Mouse (Mus musculus) heart, embryonic 12.5 days (tissue): Measurements from ENCODE around the gene Llgl2. TPM values are rescaled to one million over a fixed set of nuclear protein-coding genes. Genes with fewer than 3 reads are reported as not detected.

Experiments
- ATAC-seq: fragments of 200-750 bp; cut with Nextera tagmentation; 2 replicates; pipeline ENCODE4 v1.8.0; 2017; ENCODE audit warnings: moderate TSS enrichment, moderate library complexity; ENCODE audit not compliant: insufficient number of reproducible peaks, low FRiP score
- H3K27ac ChIP-seq: fragments of 300-500 bp; sonication (generic); 2 replicates; pipeline ENCODE4 v1.5.1; 2016; ENCODE audit warnings: mild to moderate bottlenecking, moderate library complexity; ENCODE audit not compliant: poor library complexity, severe bottlenecking
- H3K27me3 ChIP-seq: fragments of 300-500 bp; sonication (generic); replicated peaks from 2 replicates; pipeline ENCODE4 v1.6.1; 2016; ENCODE audit warnings: mild to moderate bottlenecking, moderate library complexity
- H3K36me3 ChIP-seq: fragments of 300-500 bp; sonication (generic); 2 replicates; pipeline ENCODE4 v1.6.1; 2016; ENCODE audit warnings: mild to moderate bottlenecking, moderate library complexity
- H3K4me1 ChIP-seq: fragments of 300-500 bp; sonication (generic); replicated peaks from 2 replicates; pipeline ENCODE4 v1.6.1; 2016; ENCODE audit warnings: mild to moderate bottlenecking
- H3K4me2 ChIP-seq: fragments of 300-500 bp; sonication (generic); 2 replicates; pipeline ENCODE4 v1.6.1; 2016; ENCODE audit warnings: mild to moderate bottlenecking, moderate library complexity
- H3K4me3 ChIP-seq: fragments of 300-500 bp; sonication (generic); 2 replicates; pipeline ENCODE4 v1.5.1; 2016; ENCODE audit warnings: mild to moderate bottlenecking
- H3K9ac ChIP-seq: fragments of 300-500 bp; sonication (generic); 2 replicates; pipeline ENCODE4 v1.6.1; 2016; ENCODE audit warnings: mild to moderate bottlenecking, moderate library complexity
- H3K9me3 ChIP-seq: fragments of 300-500 bp; sonication (generic); replicated peaks from 2 replicates; pipeline ENCODE4 v1.6.1; 2016; ENCODE audit warnings: mild to moderate bottlenecking, moderate library complexity
- WGBS: fragments of 180-500 bp; shearing (Covaris S2); methylation state at CpG from one replicate; pipeline ENCODE4 v1.1.7; 2016; 5-methylcytosine and 5-hydroxymethylcytosine counted together
- polyA plus RNA-seq: library from polyadenylated mRNA; unstranded; fragments of >200 nt; fragmentation: Nextera tagmentation; extraction: Ambion mirVana; gene quantifications from 2 replicates; pipeline ENCODE4 v1.2.1, GENCODE M21; 2016

The Llgl2 gene
- polyA plus RNA-seq, 1 experiment from 2014 or later, result 22.5 TPM

GRCm38 (mm10) chr11:115836656-115837395, 13.0 kb downstream of the Llgl2 start:
- H3K4me3 ChIP-seq, result no peak overlapping the region
- no peak for ATAC-seq
- 44% methylated on average over 11 of the region's 11 CpGs for WGBS
- H3K4me2 ChIP-seq, result no peak overlapping the region
- H3K27me3 ChIP-seq, result no peaks in the 10 kb centered on the region
- no peaks in the 10 kb centered on the region for H3K36me3 ChIP-seq
- H3K9me3 ChIP-seq, result no peaks in the 10 kb centered on the region
- peak overlapping the region; percentile 57 for H3K27ac ChIP-seq
- H3K4me1 ChIP-seq, result peaks cover 87% of the 10 kb centered on the region
- no peak overlapping the region for H3K9ac ChIP-seq

GRCm38 (mm10) chr11:115837606-115838345, 13.9 kb downstream of the Llgl2 start:
- no peak overlapping the region for H3K4me2 ChIP-seq
- no peak overlapping the region for H3K9ac ChIP-seq
- H3K36me3 ChIP-seq, result no peaks in the 10 kb centered on the region
- no peaks in the 10 kb centered on the region for H3K27me3 ChIP-seq
- WGBS, result 90% methylated on average over 22 of the region's 22 CpGs
- no peaks in the 10 kb centered on the region for H3K9me3 ChIP-seq
- peak overlapping the region; percentile 57 for H3K27ac ChIP-seq
- no peak for ATAC-seq
- H3K4me3 ChIP-seq, result no peak overlapping the region
- H3K4me1 ChIP-seq, result peaks cover 87% of the 10 kb centered on the region

DNA sequence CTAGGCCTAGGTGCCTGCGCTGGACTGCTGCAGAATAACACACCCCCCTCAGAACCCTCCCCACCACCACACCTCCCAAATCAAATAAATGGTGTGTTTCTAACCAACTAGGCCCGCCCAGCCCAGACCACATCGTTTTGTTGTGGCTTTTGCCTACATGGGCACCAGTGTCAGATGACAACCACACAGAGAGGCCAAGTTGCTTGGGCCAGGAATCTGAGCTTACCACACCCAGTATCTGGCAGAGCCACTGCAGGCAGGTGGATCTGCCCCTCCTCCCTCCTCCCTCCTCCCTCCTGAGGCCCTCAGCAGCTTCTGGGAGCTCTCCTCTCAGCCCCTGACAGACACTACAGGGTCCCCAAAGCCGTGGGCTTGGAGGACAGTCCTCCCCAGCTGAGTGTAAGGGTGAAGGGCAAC, 15.1 kb downstream of the Llgl2 start:
- H3K4me2 ChIP-seq, result no peak overlapping the region
- H3K27me3 ChIP-seq, result no peaks in the 10 kb centered on the region
- H3K4me1 ChIP-seq, result peaks cover 87% of the 10 kb centered on the region
- no peaks in the 10 kb centered on the region for H3K36me3 ChIP-seq
- H3K9ac ChIP-seq, result no peak overlapping the region
- ATAC-seq, result no peak
- H3K4me3 ChIP-seq, result no peak overlapping the region
- peak overlapping the region; percentile 69 for H3K27ac ChIP-seq
- WGBS, result 45% methylated on average over 4 of the region's 4 CpGs
- no peaks in the 10 kb centered on the region for H3K9me3 ChIP-seq

- Histone ChIP-seq H3K4me1 (peaks cover 88% of the 10 kb centered on the region), H3K9ac (peak overlapping the region; percentile 62; the same call in 1 of the 2 replicates), H3K4me3 (no peak overlapping the region), H3K27me3 (no peaks in the 10 kb centered on the region), H3K36me3 (peaks cover 3% of the 10 kb centered on the region), H3K27ac (peak overlapping the region; percentile 69), H3K9me3 (no peaks in the 10 kb centered on the region), H3K4me2 (peak overlapping the region; percentile 3; the same call in 1 of the 2 replicates)
- ATAC-seq, result no peak
- WGBS, result 49% methylated on average over 3 of the region's 3 CpGs
Observed at GRCm38 (mm10) chr11:115839732-115840131, 15.9 kb downstream of the Llgl2 start.

GRCm38 (mm10) chr11:115841044-115841443, 17.2 kb downstream of the Llgl2 start:
- no peak overlapping the region for H3K4me2 ChIP-seq
- H3K27me3 ChIP-seq, result no peaks in the 10 kb centered on the region
- no peak overlapping the region for H3K9ac ChIP-seq
- peak overlapping the region; percentile 97 for H3K27ac ChIP-seq
- WGBS, result 83% methylated on average over 6 of the region's 6 CpGs
- ATAC-seq, result no peak
- H3K4me3 ChIP-seq, result no peak overlapping the region
- H3K36me3 ChIP-seq, result peaks cover 16% of the 10 kb centered on the region
- peaks cover 6% of the 10 kb centered on the region for H3K9me3 ChIP-seq
- H3K4me1 ChIP-seq, result peaks cover 85% of the 10 kb centered on the region

GRCm38 (mm10) chr11:115841961-115842550, 18.2 kb downstream of the Llgl2 start:
- H3K36me3 ChIP-seq, result peaks cover 27% of the 10 kb centered on the region
- under 1% methylated on average over 6 of the region's 6 CpGs for WGBS
- H3K27me3 ChIP-seq, result no peaks in the 10 kb centered on the region
- peaks cover 6% of the 10 kb centered on the region for H3K9me3 ChIP-seq
- H3K4me3 ChIP-seq, result no peak overlapping the region
- H3K9ac ChIP-seq, result peak overlapping the region; percentile 43
- H3K4me2 ChIP-seq, result peak overlapping the region; percentile 42
- H3K4me1 ChIP-seq, result peaks cover 75% of the 10 kb centered on the region
- ATAC-seq, result peak; percentile 86
- H3K27ac ChIP-seq, result peak overlapping the region; percentile 97

DNA sequence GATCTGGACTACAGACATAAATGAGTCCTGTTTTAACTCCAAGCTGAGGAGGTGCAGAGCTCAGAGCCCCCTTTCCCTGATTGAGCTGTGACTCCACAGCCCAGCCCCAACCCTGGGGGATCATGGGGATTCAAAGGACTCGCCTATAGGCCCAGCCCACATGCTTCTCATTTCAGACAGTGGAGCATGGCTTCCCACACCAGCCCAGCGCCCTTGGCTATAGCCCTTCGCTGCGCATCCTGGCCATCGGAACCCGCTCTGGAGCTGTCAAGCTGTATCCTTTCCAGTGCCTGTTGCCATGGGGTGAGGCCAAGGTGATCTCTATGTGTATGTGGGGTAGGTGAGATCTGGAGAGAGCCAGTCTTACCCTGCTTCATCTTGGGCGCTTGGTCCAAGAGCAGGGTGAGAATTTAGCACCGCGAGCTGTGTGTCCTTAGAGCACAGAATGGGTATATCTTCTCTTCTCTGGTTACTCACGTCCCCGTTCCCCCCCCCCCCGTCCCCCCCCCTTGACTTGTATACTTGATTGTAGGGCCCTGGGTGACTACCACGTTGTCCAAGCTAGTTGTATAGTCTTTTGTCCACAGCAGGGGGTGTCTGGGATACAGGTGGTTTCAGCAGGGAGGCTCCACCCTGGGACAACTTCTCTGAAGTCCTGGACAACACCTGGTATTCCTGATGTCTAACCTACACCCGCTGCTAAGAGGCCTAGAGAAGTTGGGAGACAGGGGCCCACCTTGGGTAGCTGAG, 19.5 kb downstream of the Llgl2 start:
- H3K4me2 ChIP-seq, result peak overlapping the region; percentile 42; the same call in 1 of the 2 replicates
- no peak overlapping the region for H3K4me3 ChIP-seq
- no peaks in the 10 kb centered on the region for H3K27me3 ChIP-seq
- ATAC-seq, result no peak
- H3K36me3 ChIP-seq, result peaks cover 39% of the 10 kb centered on the region
- H3K9ac ChIP-seq, result peak overlapping the region; percentile 43; the same call in 1 of the 2 replicates
- peaks cover 6% of the 10 kb centered on the region for H3K9me3 ChIP-seq
- 84% methylated on average over 11 of the region's 14 CpGs for WGBS
- H3K4me1 ChIP-seq, result peaks cover 63% of the 10 kb centered on the region
- H3K27ac ChIP-seq, result peak overlapping the region; percentile 97

DNA sequence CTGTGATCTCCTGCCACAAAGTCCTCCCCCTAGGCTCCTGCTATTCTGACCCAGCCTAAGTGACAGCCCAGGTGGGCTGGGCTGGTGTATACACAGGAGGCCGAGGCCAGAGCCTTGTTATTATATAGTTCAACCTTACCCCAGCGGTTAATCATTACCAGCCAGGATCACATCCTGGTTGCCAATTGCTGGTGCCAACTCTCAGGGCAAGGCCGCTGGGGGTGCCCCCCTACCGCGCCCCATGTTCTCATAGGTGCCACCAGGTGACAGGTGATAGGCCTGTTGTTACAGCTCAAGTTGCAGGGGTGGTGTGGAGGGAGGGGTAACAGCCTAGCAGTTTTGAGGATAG, 20.0 kb downstream of the Llgl2 start:
- Histone ChIP-seq H3K4me3 (no peak overlapping the region), H3K27ac (peak overlapping the region; percentile 97), H3K27me3 (no peaks in the 10 kb centered on the region), H3K4me1 (peaks cover 57% of the 10 kb centered on the region), H3K36me3 (peaks cover 45% of the 10 kb centered on the region), H3K4me2 (no peak overlapping the region), H3K9ac (no peak overlapping the region), H3K9me3 (peaks cover 6% of the 10 kb centered on the region)
- WGBS, result 88% methylated on average over 5 of the region's 5 CpGs
- ATAC-seq, result no peak

- Histone ChIP-seq H3K27ac (peak overlapping the region; percentile 97; the same call in 1 of the 2 replicates), H3K4me3 (no peak overlapping the region), H3K9me3 (peaks cover 6% of the 10 kb centered on the region), H3K36me3 (peaks cover 48% of the 10 kb centered on the region), H3K27me3 (no peaks in the 10 kb centered on the region), H3K9ac (peak overlapping the region; percentile 36; the same call in 1 of the 2 replicates), H3K4me1 (peaks cover 53% of the 10 kb centered on the region), H3K4me2 (no peak overlapping the region)
- 78% methylated on average over 8 of the region's 8 CpGs for WGBS
- no peak for ATAC-seq
Observed at GRCm38 (mm10) chr11:115844240-115844639, 20.4 kb downstream of the Llgl2 start.

DNA sequence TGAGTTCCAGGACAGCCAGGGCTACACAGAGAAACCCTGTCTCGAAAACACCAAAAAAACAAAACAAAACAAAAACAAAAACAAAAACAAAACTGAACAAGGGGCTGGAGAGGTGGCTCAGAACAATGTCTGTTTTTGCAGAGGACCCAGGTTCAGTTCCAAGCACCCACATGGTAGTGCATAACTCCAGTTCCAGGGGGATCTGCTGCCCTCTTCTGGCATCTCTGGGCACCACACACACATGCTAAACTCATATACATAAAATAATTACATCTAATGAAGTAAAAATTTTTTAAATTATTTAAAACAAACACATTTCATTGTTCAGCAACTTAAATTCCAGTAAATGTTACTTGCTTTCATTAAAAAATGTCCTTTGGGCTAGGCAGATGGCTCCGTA, 22.0 kb downstream of the Llgl2 start:
- no peak overlapping the region for H3K27ac ChIP-seq
- H3K9me3 ChIP-seq, result peaks cover 6% of the 10 kb centered on the region
- peaks cover 41% of the 10 kb centered on the region for H3K4me1 ChIP-seq
- no peak overlapping the region for H3K4me3 ChIP-seq
- no peak overlapping the region for H3K9ac ChIP-seq
- no peak for ATAC-seq
- no peaks in the 10 kb centered on the region for H3K27me3 ChIP-seq
- 99% methylated on average over 2 of the region's 2 CpGs for WGBS
- no peak overlapping the region for H3K4me2 ChIP-seq
- H3K36me3 ChIP-seq, result peaks cover 64% of the 10 kb centered on the region
